Mouse (Mus musculus): ENCODE data around the gene Tbx1.

Gene Tbx1

GRCm38 (mm10) chr16:18589804-18590790 lies at the start of gene Tbx1:
TSS of gene Tbx1 (minus strand) at chr16:18590671.
- no peak for DNase-seq

GRCm38 (mm10) chr16:18639382-18639929 lies 49.0 kb upstream of the Tbx1 start:
- no peak for DNase-seq

- no peak for DNase-seq
These were observed 47.9 kb upstream of the Tbx1 start for GRCm38 (mm10) chr16:18638396-18638795.

- no peak for DNase-seq
These were observed 46.3 kb upstream of the Tbx1 start for GRCm38 (mm10) chr16:18636804-18637203.

GRCm38 (mm10) chr16:18636401-18636800 lies 45.9 kb upstream of the Tbx1 start:
- DNase-seq: no peak

- no peak for DNase-seq
These were observed 42.9 kb upstream of the Tbx1 start for GRCm38 (mm10) chr16:18633333-18633732.

- DNase-seq: no peak
These were observed 42.3 kb upstream of the Tbx1 start for GRCm38 (mm10) chr16:18632816-18633215.

- no peak for DNase-seq
These were observed 41.6 kb upstream of the Tbx1 start for GRCm38 (mm10) chr16:18632059-18632458.

GRCm38 (mm10) chr16:18631141-18631540 lies 40.7 kb upstream of the Tbx1 start:
- no peak for DNase-seq

GRCm38 (mm10) chr16:18630291-18630690 lies 39.8 kb upstream of the Tbx1 start:
- DNase-seq: no peak

GRCm38 (mm10) chr16:18629390-18630231 lies 39.1 kb upstream of the Tbx1 start, which contains the start of gene Sept5:
TSS of gene Sept5 (minus strand) at chr16:18629954.
- DNase-seq: peak; percentile 55

- no peak for DNase-seq
These were observed 38.5 kb upstream of the Tbx1 start for GRCm38 (mm10) chr16:18628948-18629340.

- no peak for DNase-seq
These were observed 37.9 kb upstream of the Tbx1 start for GRCm38 (mm10) chr16:18628206-18628947.

GRCm38 (mm10) chr16:18627163-18627562 lies 36.7 kb upstream of the Tbx1 start:
- DNase-seq: no peak

GRCm38 (mm10) chr16:18626376-18626878 lies 36.0 kb upstream of the Tbx1 start, which contains the start of gene Gm49601:
TSS of gene Gm49601 (minus strand) at chr16:18626427.
- peak; percentile 73 for DNase-seq

- no peak for DNase-seq
These were observed 35.4 kb upstream of the Tbx1 start for GRCm38 (mm10) chr16:18625791-18626311.

- no peak for DNase-seq
These were observed 34.6 kb upstream of the Tbx1 start for GRCm38 (mm10) chr16:18625097-18625496.

- DNase-seq: no peak
These were observed 34.2 kb upstream of the Tbx1 start for GRCm38 (mm10) chr16:18624641-18625040.

GRCm38 (mm10) chr16:18623751-18624540 lies 33.5 kb upstream of the Tbx1 start:
- DNase-seq: no peak

GRCm38 (mm10) chr16:18622916-18623750 lies 32.7 kb upstream of the Tbx1 start:
- DNase-seq: no peak
